Mouse (Mus musculus): Measurements from ENCODE around the gene Mad1l1. TPM values are rescaled to one million over a fixed set of nuclear protein-coding genes. Genes with fewer than 3 reads are reported as not detected.

Mad1l1 gene
- polyA plus RNA-seq, 1 experiment, result 302 TPM

- TF ChIP-seq CTCF (IDR thresholded peaks at IDR 0.05; ENCODE audit: insufficient read depth, low read depth, low read length) (no peak), POLR2A (IDR thresholded peaks at IDR 0.05; ENCODE audit: insufficient read depth, low read depth, low read length) (no peak)
- Histone ChIP-seq H3K27ac (ENCODE audit: insufficient read depth, low read depth, low read length) (no peak overlapping the region), H3K4me3 (ENCODE audit: insufficient read depth, low read depth, low read length) (no peak overlapping the region), H3K4me1 (ENCODE audit: control insufficient read depth, insufficient read depth, low read length) (peaks cover 32% of the 10 kb centered on the region)
- 86% methylated on average over 8 of the region's 8 CpGs for WGBS
These were observed 185.4 kb downstream of the Mad1l1 start for GRCm38 (mm10) chr5:140135734-140136625.

GRCm38 (mm10) chr5:140134021-140134420, 187.3 kb downstream of the Mad1l1 start:
- H3K4me1 ChIP-seq (ENCODE audit: control insufficient read depth, insufficient read depth, low read length), result peaks cover 37% of the 10 kb centered on the region
- TF ChIP-seq POLR2A (IDR thresholded peaks at IDR 0.05; ENCODE audit: insufficient read depth, low read depth, low read length) (no peak), CTCF (IDR thresholded peaks at IDR 0.05; ENCODE audit: insufficient read depth, low read depth, low read length) (no peak)
- no peak overlapping the region for H3K4me3 ChIP-seq (ENCODE audit: insufficient read depth, low read depth, low read length)
- 29% methylated on average over 7 of the region's 7 CpGs for WGBS
- H3K27ac ChIP-seq (ENCODE audit: insufficient read depth, low read depth, low read length), result peak overlapping the region; percentile 13; the same call in 1 of the 2 replicates

- no peak overlapping the region for H3K4me3 ChIP-seq (ENCODE audit: insufficient read depth, low read depth, low read length)
- WGBS, result 68% methylated on average over 9 of the region's 9 CpGs
These were observed 192.9 kb downstream of the Mad1l1 start for GRCm38 (mm10) chr5:140128414-140128981.

GRCm38 (mm10) chr5:140127981-140128380, 193.4 kb downstream of the Mad1l1 start:
- 85% methylated on average over 7 of the region's 7 CpGs for WGBS
- Histone ChIP-seq H3K4me1 (ENCODE audit: control insufficient read depth, insufficient read depth, low read length) (peaks cover 41% of the 10 kb centered on the region), H3K27ac (ENCODE audit: insufficient read depth, low read depth, low read length) (no peak overlapping the region)

More at GRCm38 (mm10) chr5:140128414-140128981, 192.9 kb downstream of the Mad1l1 start:
- Histone ChIP-seq H3K27ac (ENCODE audit: insufficient read depth, low read depth, low read length) (no peak overlapping the region), H3K4me1 (ENCODE audit: control insufficient read depth, insufficient read depth, low read length) (peaks cover 42% of the 10 kb centered on the region)
- TF ChIP-seq POLR2A (IDR thresholded peaks at IDR 0.05; ENCODE audit: insufficient read depth, low read depth, low read length) (no peak), CTCF (IDR thresholded peaks at IDR 0.05; ENCODE audit: insufficient read depth, low read depth, low read length) (no peak)

GRCm38 (mm10) chr5:140124626-140125025, 196.7 kb downstream of the Mad1l1 start:
- WGBS, result 88% methylated on average over 1 of the region's 1 CpGs
- H3K27ac ChIP-seq (ENCODE audit: insufficient read depth, low read depth, low read length), result no peak overlapping the region
- H3K4me1 ChIP-seq (ENCODE audit: control insufficient read depth, insufficient read depth, low read length), result peaks cover 38% of the 10 kb centered on the region
- H3K4me3 ChIP-seq (ENCODE audit: insufficient read depth, low read depth, low read length), result no peak overlapping the region
- TF ChIP-seq POLR2A (IDR thresholded peaks at IDR 0.05; ENCODE audit: insufficient read depth, low read depth, low read length), result no peak
- TF ChIP-seq CTCF (IDR thresholded peaks at IDR 0.05; ENCODE audit: insufficient read depth, low read depth, low read length), result no peak

More at GRCm38 (mm10) chr5:140127981-140128380, 193.4 kb downstream of the Mad1l1 start:
- TF ChIP-seq POLR2A (IDR thresholded peaks at IDR 0.05; ENCODE audit: insufficient read depth, low read depth, low read length) (no peak), CTCF (IDR thresholded peaks at IDR 0.05; ENCODE audit: insufficient read depth, low read depth, low read length) (no peak)
- no peak overlapping the region for H3K4me3 ChIP-seq (ENCODE audit: insufficient read depth, low read depth, low read length)

- TF ChIP-seq CTCF (IDR thresholded peaks at IDR 0.05; ENCODE audit: insufficient read depth, low read depth, low read length), result no peak
- TF ChIP-seq POLR2A (IDR thresholded peaks at IDR 0.05; ENCODE audit: insufficient read depth, low read depth, low read length), result no peak
- Histone ChIP-seq H3K4me3 (ENCODE audit: insufficient read depth, low read depth, low read length) (no peak overlapping the region), H3K27ac (ENCODE audit: insufficient read depth, low read depth, low read length) (no peak overlapping the region), H3K4me1 (ENCODE audit: control insufficient read depth, insufficient read depth, low read length) (peaks cover 31% of the 10 kb centered on the region)
- WGBS, result 83% methylated on average over 4 of the region's 4 CpGs
These were observed 197.5 kb downstream of the Mad1l1 start for GRCm38 (mm10) chr5:140123640-140124366.

GRCm38 (mm10) chr5:140123194-140123593, 198.2 kb downstream of the Mad1l1 start:
- TF ChIP-seq POLR2A (IDR thresholded peaks at IDR 0.05; ENCODE audit: insufficient read depth, low read depth, low read length) (no peak), CTCF (IDR thresholded peaks at IDR 0.05; ENCODE audit: insufficient read depth, low read depth, low read length) (no peak)
- no peak overlapping the region for H3K4me3 ChIP-seq (ENCODE audit: insufficient read depth, low read depth, low read length)
- peaks cover 32% of the 10 kb centered on the region for H3K4me1 ChIP-seq (ENCODE audit: control insufficient read depth, insufficient read depth, low read length)
- 93% methylated on average over 5 of the region's 5 CpGs for WGBS
- H3K27ac ChIP-seq (ENCODE audit: insufficient read depth, low read depth, low read length), result no peak overlapping the region

- no peak overlapping the region for H3K27ac ChIP-seq (ENCODE audit: insufficient read depth, low read depth, low read length)
- no peak overlapping the region for H3K4me3 ChIP-seq (ENCODE audit: insufficient read depth, low read depth, low read length)
- no peak for TF ChIP-seq CTCF (IDR thresholded peaks at IDR 0.05; ENCODE audit: insufficient read depth, low read depth, low read length)
- no peak for TF ChIP-seq POLR2A (IDR thresholded peaks at IDR 0.05; ENCODE audit: insufficient read depth, low read depth, low read length)
- 71% methylated on average over 3 of the region's 3 CpGs for WGBS
- peaks cover 28% of the 10 kb centered on the region for H3K4me1 ChIP-seq (ENCODE audit: control insufficient read depth, insufficient read depth, low read length)
These were observed 199.4 kb downstream of the Mad1l1 start for GRCm38 (mm10) chr5:140121966-140122365.
